Mouse (Mus musculus): ENCODE results near the gene Kansl2. TPM values are rescaled to one million over a fixed set of nuclear protein-coding genes. Genes with fewer than 3 reads are reported as not detected.
A peak's percentile ranks its signal among the peaks of the same experiment; 100 is the strongest.

Kansl2 gene
- 19.8 and 20.1 TPM in 2 replicates for polyA plus RNA-seq (2012; rRNA removed)

- TF ChIP-seq CTCF (IDR thresholded peaks at IDR 0.05; ENCODE audit: control insufficient read depth, insufficient read depth, insufficient replicate concordance, low read depth, low read length): no peak
- TF ChIP-seq POLR2A (IDR thresholded peaks at IDR 0.05; ENCODE audit: control insufficient read depth, low read depth, low read length): peak; percentile 98
- H3K36me3 ChIP-seq (ENCODE audit: control insufficient read depth, insufficient read depth, low read length): peaks cover 2% of the 10 kb centered on the region
- H3K4me3 ChIP-seq (ENCODE audit: control insufficient read depth, low read depth, low read length): peak within 1 kb of the TSS; percentile 91
- H3K4me1 ChIP-seq (ENCODE audit: control insufficient read depth, insufficient read depth, low read length): peaks cover 7% of the 10 kb centered on the region
- no peaks in the 10 kb centered on the region for H3K27me3 ChIP-seq (ENCODE audit: control insufficient read depth, insufficient read depth, low read length)
- H3K27ac ChIP-seq (ENCODE audit: control insufficient read depth, insufficient read depth, low read depth, low read length): peak within 1 kb of the TSS; percentile 97
Measured at GRCm38 (mm10) chr15:98533881-98534627, at the start of gene Kansl2. Kansl2 (minus strand) TSS chr15:98534264.

DNA sequence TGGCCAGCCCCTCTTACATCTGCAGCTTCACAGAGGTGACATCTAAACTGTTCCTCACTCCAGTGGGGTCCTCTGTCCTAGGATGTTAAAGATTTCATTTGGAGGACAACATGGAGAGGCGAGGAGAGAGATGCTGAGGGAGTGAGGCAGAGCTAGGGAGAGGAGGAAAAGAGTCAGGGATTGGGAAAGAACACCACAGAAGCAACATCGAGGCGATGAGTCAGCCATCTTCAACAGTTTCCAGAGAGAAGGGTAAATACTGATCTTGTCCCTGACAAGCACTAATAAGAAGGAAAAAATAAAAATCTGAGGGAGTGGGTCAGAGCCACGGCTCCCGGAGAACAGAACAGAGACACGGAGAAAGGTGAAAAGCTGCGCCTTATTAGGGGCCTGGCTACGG, 48.9 kb upstream of the Kansl2 start:
- no peak overlapping the region for H3K4me3 ChIP-seq (ENCODE audit: control insufficient read depth, low read depth, low read length)
- H3K36me3 ChIP-seq (ENCODE audit: control insufficient read depth, insufficient read depth, low read length): no peaks in the 10 kb centered on the region
- TF ChIP-seq POLR2A (IDR thresholded peaks at IDR 0.05; ENCODE audit: control insufficient read depth, low read depth, low read length) (no peak), CTCF (IDR thresholded peaks at IDR 0.05; ENCODE audit: control insufficient read depth, insufficient read depth, insufficient replicate concordance, low read depth, low read length) (no peak)
- no peaks in the 10 kb centered on the region for H3K27me3 ChIP-seq (ENCODE audit: control insufficient read depth, insufficient read depth, low read length)
- H3K27ac ChIP-seq (ENCODE audit: control insufficient read depth, insufficient read depth, low read depth, low read length): no peak overlapping the region
- H3K4me1 ChIP-seq (ENCODE audit: control insufficient read depth, insufficient read depth, low read length): no peaks in the 10 kb centered on the region; the same call in 1 of the 2 replicates

GRCm38 (mm10) chr15:98582410-98582809, 48.3 kb upstream of the Kansl2 start:
- Histone ChIP-seq H3K27ac (ENCODE audit: control insufficient read depth, insufficient read depth, low read depth, low read length) (no peak overlapping the region), H3K27me3 (ENCODE audit: control insufficient read depth, insufficient read depth, low read length) (no peaks in the 10 kb centered on the region), H3K4me3 (ENCODE audit: control insufficient read depth, low read depth, low read length) (no peak overlapping the region), H3K4me1 (ENCODE audit: control insufficient read depth, insufficient read depth, low read length) (no peaks in the 10 kb centered on the region; the same call in 1 of the 2 replicates), H3K36me3 (ENCODE audit: control insufficient read depth, insufficient read depth, low read length) (no peaks in the 10 kb centered on the region)
- TF ChIP-seq CTCF (IDR thresholded peaks at IDR 0.05; ENCODE audit: control insufficient read depth, insufficient read depth, insufficient replicate concordance, low read depth, low read length) (no peak), POLR2A (IDR thresholded peaks at IDR 0.05; ENCODE audit: control insufficient read depth, low read depth, low read length) (no peak)

DNA sequence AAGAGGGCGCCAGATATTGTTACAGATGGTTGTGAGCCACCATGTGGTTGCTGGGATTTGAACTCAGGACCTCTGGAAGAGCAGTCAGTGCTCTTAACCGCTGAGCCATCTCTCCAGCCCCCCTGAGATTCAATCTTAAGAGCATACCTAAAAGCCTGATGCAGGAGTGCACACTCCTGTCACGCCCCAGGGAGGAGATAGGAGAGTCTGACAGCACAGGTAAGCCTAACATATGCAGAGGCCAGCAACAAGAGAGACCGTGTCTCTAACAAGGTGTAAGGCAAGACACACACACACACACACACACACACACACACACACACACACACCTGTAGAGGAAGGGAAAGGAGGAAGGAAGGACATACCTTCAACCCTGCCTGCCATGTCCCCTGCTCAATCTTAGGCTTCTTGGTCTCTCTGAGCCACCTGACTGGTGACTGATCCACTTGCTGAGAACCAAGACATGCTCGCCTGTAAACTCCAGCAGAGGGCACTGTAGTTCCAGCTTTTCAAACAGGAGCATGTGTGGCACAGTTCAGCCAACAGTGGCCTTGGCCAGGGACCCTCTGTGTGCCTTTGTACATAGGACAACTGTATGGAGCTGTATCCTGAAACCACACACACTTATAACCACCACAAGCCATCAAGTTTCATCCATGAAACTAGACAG, 45.9 kb upstream of the Kansl2 start:
- Histone ChIP-seq H3K27ac (ENCODE audit: control insufficient read depth, insufficient read depth, low read depth, low read length) (no peak overlapping the region), H3K4me3 (ENCODE audit: control insufficient read depth, low read depth, low read length) (no peak overlapping the region), H3K36me3 (ENCODE audit: control insufficient read depth, insufficient read depth, low read length) (no peaks in the 10 kb centered on the region), H3K4me1 (ENCODE audit: control insufficient read depth, insufficient read depth, low read length) (peaks cover under 1% of the 10 kb centered on the region; the same call in 1 of the 2 replicates), H3K27me3 (ENCODE audit: control insufficient read depth, insufficient read depth, low read length) (no peaks in the 10 kb centered on the region)
- no peak for TF ChIP-seq POLR2A (IDR thresholded peaks at IDR 0.05; ENCODE audit: control insufficient read depth, low read depth, low read length)
- TF ChIP-seq CTCF (IDR thresholded peaks at IDR 0.05; ENCODE audit: control insufficient read depth, insufficient read depth, insufficient replicate concordance, low read depth, low read length): peak; percentile 68; the same call in 1 of the 2 replicates

- H3K27ac ChIP-seq (ENCODE audit: control insufficient read depth, insufficient read depth, low read depth, low read length): no peak overlapping the region
- H3K36me3 ChIP-seq (ENCODE audit: control insufficient read depth, insufficient read depth, low read length): no peaks in the 10 kb centered on the region
- TF ChIP-seq CTCF (IDR thresholded peaks at IDR 0.05; ENCODE audit: control insufficient read depth, insufficient read depth, insufficient replicate concordance, low read depth, low read length) (no peak), POLR2A (IDR thresholded peaks at IDR 0.05; ENCODE audit: control insufficient read depth, low read depth, low read length) (no peak)
Measured at GRCm38 (mm10) chr15:98579310-98579709, 45.2 kb upstream of the Kansl2 start.

GRCm38 (mm10) chr15:98573293-98573692, 39.2 kb upstream of the Kansl2 start:
- Histone ChIP-seq H3K4me3 (ENCODE audit: control insufficient read depth, low read depth, low read length) (peak overlapping the region; percentile 46), H3K27me3 (ENCODE audit: control insufficient read depth, insufficient read depth, low read length) (no peaks in the 10 kb centered on the region), H3K4me1 (ENCODE audit: control insufficient read depth, insufficient read depth, low read length) (peaks cover 10% of the 10 kb centered on the region), H3K27ac (ENCODE audit: control insufficient read depth, insufficient read depth, low read depth, low read length) (no peak overlapping the region), H3K36me3 (ENCODE audit: control insufficient read depth, insufficient read depth, low read length) (no peaks in the 10 kb centered on the region)
- no peak for TF ChIP-seq POLR2A (IDR thresholded peaks at IDR 0.05; ENCODE audit: control insufficient read depth, low read depth, low read length)
- no peak for TF ChIP-seq CTCF (IDR thresholded peaks at IDR 0.05; ENCODE audit: control insufficient read depth, insufficient read depth, insufficient replicate concordance, low read depth, low read length)

More at GRCm38 (mm10) chr15:98579310-98579709, 45.2 kb upstream of the Kansl2 start:
- Histone ChIP-seq H3K4me1 (ENCODE audit: control insufficient read depth, insufficient read depth, low read length) (peaks cover 2% of the 10 kb centered on the region; the same call in 1 of the 2 replicates), H3K27me3 (ENCODE audit: control insufficient read depth, insufficient read depth, low read length) (no peaks in the 10 kb centered on the region), H3K4me3 (ENCODE audit: control insufficient read depth, low read depth, low read length) (no peak overlapping the region)

DNA sequence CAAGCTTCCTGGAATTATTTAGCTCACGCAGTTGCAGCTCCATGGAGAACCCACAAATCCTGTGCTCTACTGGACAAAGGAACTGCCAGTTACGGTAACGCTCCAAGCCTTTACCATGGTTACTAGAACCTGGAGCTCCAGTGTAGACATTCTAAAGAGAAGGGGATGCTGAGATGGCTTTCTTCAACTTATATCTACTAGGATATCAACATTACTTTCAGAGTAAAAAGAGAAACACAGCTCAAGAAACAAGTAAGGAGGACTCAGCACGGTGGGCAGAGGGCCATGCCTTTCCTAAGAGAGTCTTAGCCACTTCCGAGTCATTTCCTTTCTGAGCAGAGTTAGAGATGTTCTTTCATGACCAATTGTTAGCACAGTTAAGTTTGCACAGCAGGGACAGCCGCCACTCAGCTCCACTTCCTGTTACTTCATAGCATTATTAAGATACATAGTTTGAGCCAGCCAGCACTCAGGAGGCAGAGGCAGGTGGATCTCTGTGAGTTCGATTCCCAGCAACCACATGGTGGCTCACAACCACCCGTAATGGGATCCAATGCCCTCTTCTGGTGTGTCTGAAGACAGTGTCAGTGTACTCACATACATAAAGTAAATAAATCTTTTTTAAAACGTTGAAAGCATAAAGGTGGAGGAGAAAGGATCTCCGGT, 36.9 kb upstream of the Kansl2 start, which contains the start of the genes Ccnt1 and 4930415O20Rik:
Gene Ccnt1, minus strand, starts transcription at position 51 of the 666 bp plus-strand sequence.
Gene 4930415O20Rik, plus strand, starts transcription at position 132 of the 666 bp plus-strand sequence.
- peak within 1 kb of the TSS; percentile 80 for H3K4me3 ChIP-seq (ENCODE audit: control insufficient read depth, low read depth, low read length)
- peaks cover 10% of the 10 kb centered on the region for H3K4me1 ChIP-seq (ENCODE audit: control insufficient read depth, insufficient read depth, low read length)
- H3K36me3 ChIP-seq (ENCODE audit: control insufficient read depth, insufficient read depth, low read length): no peaks in the 10 kb centered on the region
- TF ChIP-seq CTCF (IDR thresholded peaks at IDR 0.05; ENCODE audit: control insufficient read depth, insufficient read depth, insufficient replicate concordance, low read depth, low read length): no peak
- TF ChIP-seq POLR2A (IDR thresholded peaks at IDR 0.05; ENCODE audit: control insufficient read depth, low read depth, low read length): no peak
- no peaks in the 10 kb centered on the region for H3K27me3 ChIP-seq (ENCODE audit: control insufficient read depth, insufficient read depth, low read length)
- no peak within 1 kb of the TSS for H3K27ac ChIP-seq (ENCODE audit: control insufficient read depth, insufficient read depth, low read depth, low read length)

Measured in testis, adult 2 months (tissue).